Mouse (Mus musculus) kidney, adult 2 months (tissue): Measurements from ENCODE around the gene Tesk2.
"Not testable (repeated sequence)": the region's sequence is repeated elsewhere in the genome, so short reads cannot be mapped to it uniquely, and the experiment has no call there.

ENCODE experiments used
- CTCF ChIP-seq: fragments of 200-500 bp; conservative IDR thresholded peaks from 2 replicates; pipeline ENCODE4 v1.5.1; 2011; ENCODE audit warnings: low read depth, mild to moderate bottlenecking, control low read depth, low read length, moderate library complexity, mixed read lengths; ENCODE audit not compliant: insufficient read depth, insufficient read length
- POLR2A ChIP-seq: fragments of 200-500 bp; IDR thresholded peaks from one replicate; pipeline ENCODE4 v1.6.1; 2011; ENCODE audit warnings: low read depth, low read length, control low read depth

GRCm38 (mm10) chr4:116680521-116680920 is 40.2 kb upstream of the Tesk2 start:
- TF ChIP-seq CTCF, POLR2A: not testable (repeated sequence)
